Mouse (Mus musculus): ENCODE measurements around the gene Bdh1. TPM values are rescaled to one million over a fixed set of nuclear protein-coding genes. Genes with fewer than 3 reads are reported as not detected.

The Bdh1 gene
- polyA plus RNA-seq, 1 experiment from 2014 or later: 1.9 TPM

DNA sequence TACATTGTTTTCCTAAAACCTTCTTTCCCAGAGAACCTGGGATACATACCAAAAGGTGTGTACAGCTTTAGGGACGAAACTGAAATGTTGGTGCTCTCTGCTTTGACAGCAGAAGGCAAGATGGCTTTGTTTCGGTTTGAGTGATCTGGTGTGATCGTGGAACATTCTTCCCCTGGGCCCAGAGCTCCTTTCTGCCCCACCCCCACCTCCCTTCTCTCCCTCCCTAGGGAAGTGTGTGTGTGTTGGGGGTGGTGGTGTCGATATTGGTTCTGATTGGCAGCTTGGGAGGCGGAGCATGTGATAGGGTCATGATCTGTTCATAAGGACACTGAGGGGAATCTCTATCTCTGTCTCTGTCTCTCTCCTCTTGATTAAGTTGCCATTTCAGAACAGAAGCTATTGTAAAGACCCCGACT, 71.5 kb downstream of the Bdh1 start:
- 32% methylated on average over 6 of the region's 6 CpGs for WGBS
- DNase-seq (ENCODE audit: low spot score): peak; percentile 25
- peak; percentile 46; the same call in 1 of the 2 replicates for ATAC-seq
- H3K4me3 ChIP-seq (ENCODE audit: low read depth, low read length): no peak overlapping the region
- H3K4me2 ChIP-seq (replicated peaks; ENCODE audit: low read depth, low read length): peak overlapping the region; percentile 11; the same call in 1 of the 2 replicates
- H3K9me3 ChIP-seq (ENCODE audit: low read length): no peaks in the 10 kb centered on the region
- TF ChIP-seq CTCF (IDR thresholded peaks at IDR 0.05) (no peak), EP300 (IDR thresholded peaks at IDR 0.05) (no peak)
- peak overlapping the region; percentile 52; the same call in 1 of the 2 replicates for H3K27ac ChIP-seq (ENCODE audit: low read length)
- H3K4me1 ChIP-seq (ENCODE audit: insufficient read depth, low read depth, low read length): no peaks in the 10 kb centered on the region; the same call in 1 of the 2 replicates
- H3K27me3 ChIP-seq (replicated peaks; ENCODE audit: insufficient read depth, low read length): no peaks in the 10 kb centered on the region
- H3K9ac ChIP-seq (replicated peaks; ENCODE audit: low read depth): no peak overlapping the region
- no peaks in the 10 kb centered on the region for H3K36me3 ChIP-seq (ENCODE audit: insufficient read depth, low read length)

DNA sequence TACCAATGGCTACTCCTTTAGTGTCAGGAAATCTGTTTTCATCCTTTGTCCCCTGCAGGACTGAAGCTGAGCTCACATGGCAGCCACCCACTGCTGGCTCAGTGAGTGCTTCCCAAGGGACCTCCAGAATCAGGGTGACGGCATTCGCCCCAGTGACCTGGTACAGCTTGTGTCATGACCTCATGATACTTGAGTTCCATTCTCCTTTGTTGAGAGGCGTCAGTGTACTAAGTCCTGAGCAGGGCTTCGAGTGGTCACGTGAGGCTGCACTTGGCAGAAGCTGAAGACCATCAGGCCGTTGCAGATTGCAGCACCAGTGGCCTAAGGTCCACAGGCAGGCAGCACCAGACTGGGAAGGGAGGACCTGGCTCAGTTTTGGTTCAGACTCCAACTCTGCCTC, 71.9 kb downstream of the Bdh1 start:
- Histone ChIP-seq H3K4me3 (ENCODE audit: low read depth, low read length) (no peak overlapping the region), H3K36me3 (ENCODE audit: insufficient read depth, low read length) (no peaks in the 10 kb centered on the region), H3K4me2 (replicated peaks; ENCODE audit: low read depth, low read length) (no peak overlapping the region; the same call in 1 of the 2 replicates), H3K9ac (replicated peaks; ENCODE audit: low read depth) (no peak overlapping the region), H3K4me1 (ENCODE audit: insufficient read depth, low read depth, low read length) (no peaks in the 10 kb centered on the region; the same call in 1 of the 2 replicates), H3K9me3 (ENCODE audit: low read length) (no peaks in the 10 kb centered on the region), H3K27me3 (replicated peaks; ENCODE audit: insufficient read depth, low read length) (no peaks in the 10 kb centered on the region), H3K27ac (ENCODE audit: low read length) (peak overlapping the region; percentile 52; the same call in 1 of the 2 replicates)
- ATAC-seq: peak; percentile 93
- TF ChIP-seq CTCF (IDR thresholded peaks at IDR 0.05) (no peak), EP300 (IDR thresholded peaks at IDR 0.05) (peak; percentile 21; the same call in 1 of the 2 replicates)
- 42% methylated on average over 6 of the region's 6 CpGs for WGBS
- DNase-seq (ENCODE audit: low spot score): peak; percentile 89

DNA sequence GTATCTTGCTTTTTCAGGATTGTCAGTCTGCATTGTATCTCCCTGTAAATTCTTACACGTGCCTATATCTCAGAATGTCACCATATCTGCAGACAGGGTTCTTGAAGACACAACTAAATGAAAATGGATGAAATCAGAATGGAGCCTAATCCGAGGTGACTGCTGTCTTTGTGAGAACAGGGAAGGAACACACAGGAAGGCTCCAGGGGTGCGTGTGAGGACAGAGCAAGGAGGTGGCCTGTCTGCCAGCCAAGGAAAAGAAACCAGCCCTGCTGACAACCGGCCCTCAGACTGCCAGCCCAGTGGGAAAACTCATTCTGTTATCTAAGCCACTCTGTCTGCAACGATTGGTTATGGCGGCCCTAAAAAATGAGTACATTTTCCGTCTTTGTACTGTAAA, 73.3 kb downstream of the Bdh1 start:
- H3K4me1 ChIP-seq (ENCODE audit: insufficient read depth, low read depth, low read length): no peaks in the 10 kb centered on the region; the same call in 1 of the 2 replicates
- H3K9me3 ChIP-seq (ENCODE audit: low read length): no peaks in the 10 kb centered on the region
- WGBS: 70% methylated on average over 7 of the region's 7 CpGs
- H3K27me3 ChIP-seq (replicated peaks; ENCODE audit: insufficient read depth, low read length): no peaks in the 10 kb centered on the region
- H3K4me2 ChIP-seq (replicated peaks; ENCODE audit: low read depth, low read length): no peak overlapping the region
- no peak overlapping the region for H3K4me3 ChIP-seq (ENCODE audit: low read depth, low read length)
- TF ChIP-seq CTCF (IDR thresholded peaks at IDR 0.05) (no peak), EP300 (IDR thresholded peaks at IDR 0.05) (no peak)
- no peak for ATAC-seq
- DNase-seq (ENCODE audit: low spot score): no peak
- no peaks in the 10 kb centered on the region for H3K36me3 ChIP-seq (ENCODE audit: insufficient read depth, low read length)
- H3K9ac ChIP-seq (replicated peaks; ENCODE audit: low read depth): no peak overlapping the region
- no peak overlapping the region for H3K27ac ChIP-seq (ENCODE audit: low read length)

DNA sequence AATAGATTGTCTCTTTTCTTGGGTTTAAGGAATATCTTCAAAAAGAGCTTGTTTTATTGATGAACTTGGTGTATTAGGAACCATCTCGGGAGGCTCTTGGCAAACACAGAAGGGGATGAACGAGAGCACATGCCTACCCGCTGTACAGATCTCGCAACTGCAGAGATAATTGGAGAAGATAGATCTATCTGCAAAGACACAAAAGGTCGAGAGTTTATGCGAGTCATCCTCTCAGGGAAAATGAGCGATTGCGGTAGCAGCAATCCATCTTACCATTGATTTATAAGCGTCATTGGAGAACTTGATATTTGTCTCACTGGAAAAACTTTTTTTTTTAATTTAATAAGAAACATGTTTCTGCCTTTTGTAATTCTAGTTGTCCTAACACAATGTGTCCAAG, 73.7 kb downstream of the Bdh1 start:
- Histone ChIP-seq H3K36me3 (ENCODE audit: insufficient read depth, low read length) (no peaks in the 10 kb centered on the region), H3K27me3 (replicated peaks; ENCODE audit: insufficient read depth, low read length) (no peaks in the 10 kb centered on the region), H3K27ac (ENCODE audit: low read length) (no peak overlapping the region), H3K4me1 (ENCODE audit: insufficient read depth, low read depth, low read length) (no peaks in the 10 kb centered on the region; the same call in 1 of the 2 replicates), H3K9me3 (ENCODE audit: low read length) (no peaks in the 10 kb centered on the region), H3K9ac (replicated peaks; ENCODE audit: low read depth) (no peak overlapping the region), H3K4me3 (ENCODE audit: low read depth, low read length) (no peak overlapping the region), H3K4me2 (replicated peaks; ENCODE audit: low read depth, low read length) (no peak overlapping the region)
- WGBS: 84% methylated on average over 9 of the region's 9 CpGs
- TF ChIP-seq CTCF (IDR thresholded peaks at IDR 0.05) (no peak), EP300 (IDR thresholded peaks at IDR 0.05) (no peak)
- DNase-seq (ENCODE audit: low spot score) (no peak), ATAC-seq (no peak)

DNA sequence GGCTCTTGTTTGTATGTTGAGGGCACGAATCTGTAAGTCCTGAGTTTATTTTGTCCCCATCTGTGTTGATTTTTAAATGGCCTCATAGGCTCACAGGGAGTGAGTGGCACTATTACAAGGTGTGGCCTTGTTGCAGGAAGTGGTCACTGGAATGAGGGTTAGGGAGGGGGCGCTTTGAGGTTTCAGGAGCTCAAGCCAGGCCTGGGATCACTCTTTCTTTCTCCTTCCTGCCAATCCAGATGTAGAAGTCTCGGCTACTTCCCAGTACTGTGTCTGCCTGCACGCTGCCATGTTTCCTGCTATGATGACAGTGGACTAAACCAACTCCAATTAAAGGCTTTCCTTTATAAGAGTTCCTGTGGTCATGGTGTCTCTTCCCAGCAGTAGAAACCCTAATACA, 76.3 kb downstream of the Bdh1 start:
- ATAC-seq: no peak
- Histone ChIP-seq H3K4me1 (ENCODE audit: insufficient read depth, low read depth, low read length) (no peaks in the 10 kb centered on the region; the same call in 1 of the 2 replicates), H3K9me3 (ENCODE audit: low read length) (no peaks in the 10 kb centered on the region), H3K27me3 (replicated peaks; ENCODE audit: insufficient read depth, low read length) (no peaks in the 10 kb centered on the region), H3K4me3 (ENCODE audit: low read depth, low read length) (no peak overlapping the region), H3K27ac (ENCODE audit: low read length) (no peak overlapping the region), H3K36me3 (ENCODE audit: insufficient read depth, low read length) (no peaks in the 10 kb centered on the region), H3K9ac (replicated peaks; ENCODE audit: low read depth) (no peak overlapping the region), H3K4me2 (replicated peaks; ENCODE audit: low read depth, low read length) (no peak overlapping the region)
- 57% methylated on average over 4 of the region's 4 CpGs for WGBS
- DNase-seq (ENCODE audit: low spot score): no peak
- TF ChIP-seq CTCF (IDR thresholded peaks at IDR 0.05) (no peak), EP300 (IDR thresholded peaks at IDR 0.05) (no peak)

DNA sequence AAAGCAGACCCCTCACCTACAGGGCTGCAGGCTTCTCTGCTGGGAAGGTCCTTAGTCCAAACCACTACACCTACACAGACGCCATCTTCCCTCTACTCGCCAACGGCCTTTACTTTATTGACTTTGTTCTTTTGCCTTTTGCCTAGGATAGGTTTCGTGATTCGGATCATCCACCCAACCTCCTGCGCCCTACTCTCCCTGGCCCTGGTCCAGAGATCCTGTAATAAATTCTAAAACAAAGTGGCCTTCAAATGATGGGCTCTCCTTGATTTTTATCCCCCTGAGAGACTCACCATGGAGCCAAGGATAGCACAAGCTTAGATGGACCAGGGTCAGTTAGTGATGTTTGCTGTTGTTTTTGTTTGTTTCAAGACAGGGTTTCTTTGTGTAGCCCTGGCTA, 76.9 kb downstream of the Bdh1 start:
- Histone ChIP-seq H3K27ac (ENCODE audit: low read length) (no peak overlapping the region), H3K4me2 (replicated peaks; ENCODE audit: low read depth, low read length) (no peak overlapping the region)

More for the DNA sequence above, 76.9 kb downstream of the Bdh1 start:
- ATAC-seq (no peak), DNase-seq (ENCODE audit: low spot score) (no peak)
- no peaks in the 10 kb centered on the region for H3K9me3 ChIP-seq (ENCODE audit: low read length)
- H3K27me3 ChIP-seq (replicated peaks; ENCODE audit: insufficient read depth, low read length): no peaks in the 10 kb centered on the region
- H3K4me1 ChIP-seq (ENCODE audit: insufficient read depth, low read depth, low read length): no peaks in the 10 kb centered on the region
- TF ChIP-seq CTCF (IDR thresholded peaks at IDR 0.05): no peak
- no peak for TF ChIP-seq EP300 (IDR thresholded peaks at IDR 0.05)
- no peak overlapping the region for H3K9ac ChIP-seq (replicated peaks; ENCODE audit: low read depth)
- H3K4me3 ChIP-seq (ENCODE audit: low read depth, low read length): no peak overlapping the region
- WGBS: 94% methylated on average over 6 of the region's 6 CpGs
- no peaks in the 10 kb centered on the region for H3K36me3 ChIP-seq (ENCODE audit: insufficient read depth, low read length)

Measured in lung, postnatal 0 days (tissue).